Mouse (Mus musculus) frontal cortex, postnatal 10 days (tissue): Measurements from ENCODE around the gene Tmsb4x.
A peak's percentile ranks its signal among the peaks of the same experiment; 100 is the strongest.

Source experiments
- DNase-seq, 2 experiments: peaks; one replicate each; pipeline ENCODE4 v3.0.0; 2022; ENCODE audit warnings: low spot score in 2 of 2, mixed read lengths in 1 of 2

The Tmsb4x gene

GRCm38 (mm10) chrX:167208978-167209754 is at the start of gene Tmsb4x:
TSS of gene Tmsb4x (minus strand) at chrX:167209315.
- peak; percentile 68 to 80 for DNase-seq

GRCm38 (mm10) chrX:167241736-167242135 is 32.6 kb upstream of the Tmsb4x start:
- DNase-seq: no peak

- no peak for DNase-seq
Measured at GRCm38 (mm10) chrX:167239293-167239921, 30.3 kb upstream of the Tmsb4x start.

- peak in 1 of 2 experiments; percentile 64 for DNase-seq
Measured at GRCm38 (mm10) chrX:167233104-167233687, 24.1 kb upstream of the Tmsb4x start.

- DNase-seq: no peak
Measured at GRCm38 (mm10) chrX:167231150-167231549, 22.0 kb upstream of the Tmsb4x start.

GRCm38 (mm10) chrX:167229819-167230218 is 20.7 kb upstream of the Tmsb4x start:
- no peak for DNase-seq

- no peak for DNase-seq
Measured at GRCm38 (mm10) chrX:167229206-167229605, 20.1 kb upstream of the Tmsb4x start.

- DNase-seq: no peak
Measured at GRCm38 (mm10) chrX:167227756-167228155, 18.6 kb upstream of the Tmsb4x start.

- no peak for DNase-seq
Measured at GRCm38 (mm10) chrX:167227138-167227537, 18.0 kb upstream of the Tmsb4x start.

GRCm38 (mm10) chrX:167226570-167226969 is 17.5 kb upstream of the Tmsb4x start:
- no peak for DNase-seq

- DNase-seq: no peak
Measured at GRCm38 (mm10) chrX:167212707-167213106, 3.6 kb upstream of the Tmsb4x start.

GRCm38 (mm10) chrX:167211871-167212555 is 2.9 kb upstream of the Tmsb4x start:
- DNase-seq: no peak

GRCm38 (mm10) chrX:167210319-167210728 is 1.2 kb upstream of the Tmsb4x start:
- no peak for DNase-seq

GRCm38 (mm10) chrX:167209828-167210227 is 713 bp upstream of the Tmsb4x start:
- DNase-seq: no peak

- no peak for DNase-seq
Measured at GRCm38 (mm10) chrX:167208506-167208820, 652 bp downstream of the Tmsb4x start.

- no peak for DNase-seq
Measured at GRCm38 (mm10) chrX:167207741-167208505, 1.2 kb downstream of the Tmsb4x start.

GRCm38 (mm10) chrX:167205813-167206520 is 3.1 kb downstream of the Tmsb4x start:
- DNase-seq: no peak

GRCm38 (mm10) chrX:167201365-167201764 is 7.8 kb downstream of the Tmsb4x start:
- DNase-seq: no peak

GRCm38 (mm10) chrX:167195228-167195649 is 13.9 kb downstream of the Tmsb4x start:
- DNase-seq: no peak

GRCm38 (mm10) chrX:167186306-167186705 is 22.8 kb downstream of the Tmsb4x start:
- DNase-seq: no peak

- DNase-seq: no peak
Measured at GRCm38 (mm10) chrX:167183535-167183934, 25.6 kb downstream of the Tmsb4x start.
